Mouse (Mus musculus): ENCODE data around the gene Ndufa7.
A peak's percentile ranks its signal among the peaks of the same experiment; 100 is the strongest.
"Not testable (repeated sequence)": the region's sequence is repeated elsewhere in the genome, so short reads cannot be mapped to it uniquely, and the experiment has no call there.

Ndufa7 gene

DNA sequence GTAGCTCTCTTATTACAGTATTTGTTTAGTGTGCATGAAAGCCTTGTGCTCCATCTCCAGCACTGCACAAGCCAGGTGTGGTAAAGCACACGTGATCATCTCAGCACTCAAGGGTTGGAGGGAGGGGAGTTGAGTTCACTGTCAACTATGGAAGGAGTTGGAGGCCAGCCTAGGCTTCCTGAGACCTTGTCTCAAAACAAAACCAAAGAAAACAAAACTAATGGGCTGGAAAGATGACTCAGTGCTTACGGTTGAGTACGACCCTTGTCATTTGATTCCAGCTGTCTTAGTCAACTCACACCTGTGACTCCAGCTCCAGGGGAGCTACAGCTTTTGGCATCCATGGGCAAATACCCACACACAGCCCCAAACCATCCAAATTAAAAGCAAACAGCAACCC, 11.9 kb upstream of the Ndufa7 start:
- no peak for DNase-seq

DNA sequence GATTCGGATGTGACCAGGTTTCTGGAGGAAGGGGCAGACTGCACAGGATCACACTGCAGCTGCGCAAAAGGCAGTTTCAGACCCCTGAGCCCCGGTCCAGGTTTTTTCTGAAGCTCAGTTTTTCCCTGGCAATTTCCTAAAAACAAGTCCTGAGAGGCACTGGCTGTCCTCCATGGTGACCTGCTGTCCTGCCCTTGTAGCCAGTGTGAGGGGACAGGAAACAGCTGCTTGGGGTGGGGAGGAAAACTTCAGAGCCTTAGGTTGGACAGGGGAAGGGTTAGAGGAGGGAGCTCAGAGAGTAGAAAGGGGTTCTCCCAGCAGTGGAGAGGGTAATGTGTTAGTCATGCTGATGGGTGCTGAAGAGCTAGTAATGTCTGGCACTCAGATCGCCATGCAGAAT, 11.4 kb upstream of the Ndufa7 start:
- no peak for DNase-seq

DNA sequence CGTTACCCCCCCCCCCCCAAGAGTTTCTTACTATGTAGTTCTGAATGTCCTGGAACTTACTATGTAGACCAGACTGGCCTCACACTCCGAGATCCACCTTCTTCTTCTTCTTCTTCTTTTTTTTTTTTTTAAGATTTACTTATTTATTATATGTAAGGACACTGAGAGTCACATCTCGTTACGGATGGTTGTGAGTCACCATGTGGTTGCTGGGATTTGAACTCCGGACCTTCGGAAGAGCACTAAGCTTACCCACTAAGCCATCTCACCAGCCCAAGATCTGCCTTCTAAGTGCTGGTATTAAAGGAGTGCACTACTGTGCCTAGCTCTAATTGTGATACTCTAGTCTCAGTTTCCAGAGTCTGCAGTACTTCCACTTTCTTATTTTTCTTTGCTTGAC, 9.0 kb upstream of the Ndufa7 start:
- no peak for DNase-seq

DNA sequence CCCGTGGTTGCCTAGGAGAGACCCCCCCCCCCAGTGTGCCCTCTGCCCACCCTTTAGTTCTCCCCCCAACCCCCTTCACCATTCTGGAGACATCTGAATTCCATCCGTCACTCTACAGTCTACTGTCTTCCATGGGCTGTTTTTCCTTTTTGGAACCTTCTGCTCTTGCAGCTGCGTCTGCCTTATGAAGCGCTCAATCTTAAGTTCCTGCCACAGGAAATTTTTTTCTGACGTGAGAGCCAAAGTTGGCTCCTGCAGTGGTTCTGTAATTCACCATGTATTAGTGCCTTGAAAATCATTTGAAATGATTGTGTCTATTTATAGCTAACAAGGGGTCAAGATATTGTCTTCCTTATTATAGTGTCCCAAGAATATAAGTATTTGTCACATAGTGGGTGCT, 7.8 kb upstream of the Ndufa7 start:
- DNase-seq: no peak

DNA sequence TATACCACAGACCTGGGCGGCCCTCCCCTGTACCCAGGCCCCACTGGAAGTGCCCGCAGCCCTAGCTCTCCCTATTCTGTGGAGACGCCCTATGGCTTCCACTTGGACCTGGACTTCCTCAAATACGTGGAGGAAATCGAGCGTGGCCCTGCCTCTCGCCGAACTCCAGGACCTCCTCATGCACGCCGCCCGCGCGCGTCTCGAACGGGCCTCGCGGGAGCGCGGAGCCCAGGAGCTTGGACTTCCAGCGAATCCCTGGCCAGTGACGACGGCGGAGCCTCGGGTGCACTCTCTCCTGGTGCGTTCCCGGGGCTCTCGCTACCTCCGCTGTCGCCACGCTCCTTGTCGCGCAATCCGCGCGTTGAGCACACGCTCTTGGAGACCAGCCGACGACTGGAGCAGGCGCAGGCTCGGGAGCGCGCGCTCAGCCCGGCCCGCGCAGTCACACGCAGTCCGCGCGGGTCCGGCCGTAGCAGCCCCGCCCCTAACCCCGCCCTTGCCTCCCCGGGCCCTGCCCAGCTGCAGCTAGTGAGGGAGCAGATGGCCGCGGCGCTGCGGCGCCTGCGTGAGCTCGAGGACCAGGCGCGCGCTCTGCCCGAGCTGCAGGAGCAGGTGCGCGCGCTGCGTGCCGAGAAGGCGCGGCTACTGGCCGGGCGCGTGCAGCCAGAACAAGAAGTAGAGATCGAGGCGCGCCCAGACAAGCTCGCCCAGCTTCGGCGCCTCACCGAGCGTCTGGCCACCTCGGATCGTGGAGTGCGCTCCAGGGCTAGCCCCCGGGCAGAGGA, 7.0 kb upstream of the Ndufa7 start:
- DNase-seq: peak; percentile 90

DNA sequence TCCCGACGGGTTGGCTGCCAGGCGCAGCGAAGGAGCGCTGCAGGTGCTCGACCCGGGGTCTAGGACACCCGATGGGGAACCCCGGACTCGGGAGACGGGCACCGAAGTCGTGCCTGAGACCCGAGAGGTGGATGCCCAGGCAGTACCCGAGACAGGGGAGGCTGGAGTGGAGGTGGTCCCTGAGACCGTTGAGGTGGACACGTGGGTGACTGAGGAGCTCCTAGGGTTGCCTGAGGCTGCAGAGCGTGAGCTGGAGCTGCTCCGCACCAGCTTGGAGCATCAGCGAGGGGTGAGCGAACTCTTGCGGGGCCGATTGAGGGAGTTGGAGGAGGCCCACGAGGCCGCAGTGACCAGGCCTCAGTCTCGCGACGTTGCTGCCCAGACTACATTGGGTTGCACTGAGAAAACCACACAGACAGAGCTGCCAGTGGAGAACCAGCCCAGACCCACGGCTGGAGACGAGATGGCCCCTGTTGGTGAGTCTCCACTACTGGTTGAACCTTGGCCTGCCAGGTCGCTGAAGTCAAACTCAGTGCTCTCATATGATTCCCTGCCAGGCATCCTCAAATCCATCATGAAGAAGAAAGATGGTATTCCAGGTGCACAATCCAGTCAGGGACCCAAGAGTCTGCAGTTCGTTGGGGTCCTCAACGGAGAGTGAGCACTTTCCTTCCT, 6.3 kb upstream of the Ndufa7 start:
- no peak for DNase-seq

DNA sequence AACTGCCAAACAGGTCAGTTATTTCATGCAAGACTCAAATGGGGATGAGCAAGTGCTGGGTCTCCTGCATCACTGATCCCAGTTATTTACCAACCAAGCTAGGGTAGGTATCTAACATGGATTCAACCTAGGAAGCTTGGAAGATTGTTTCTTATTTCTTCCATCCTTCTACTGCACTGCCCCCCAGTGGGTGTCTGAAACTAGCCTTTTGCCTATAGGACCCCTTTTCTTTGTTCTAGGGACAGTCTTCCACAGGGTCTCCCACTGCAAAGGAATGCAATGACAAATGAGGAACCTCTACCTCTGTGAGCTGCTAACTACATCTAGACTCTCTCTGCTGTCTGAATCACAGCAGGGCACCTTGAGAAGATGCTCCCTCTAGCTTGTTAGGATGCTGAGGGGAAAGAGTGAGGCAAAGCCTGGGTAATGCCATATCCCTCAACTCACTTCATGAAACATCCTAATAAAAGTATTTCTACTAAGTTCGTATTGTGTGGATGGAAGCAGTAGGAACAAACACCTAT, 1.9 kb upstream of the Ndufa7 start:
- no peak for DNase-seq

DNA sequence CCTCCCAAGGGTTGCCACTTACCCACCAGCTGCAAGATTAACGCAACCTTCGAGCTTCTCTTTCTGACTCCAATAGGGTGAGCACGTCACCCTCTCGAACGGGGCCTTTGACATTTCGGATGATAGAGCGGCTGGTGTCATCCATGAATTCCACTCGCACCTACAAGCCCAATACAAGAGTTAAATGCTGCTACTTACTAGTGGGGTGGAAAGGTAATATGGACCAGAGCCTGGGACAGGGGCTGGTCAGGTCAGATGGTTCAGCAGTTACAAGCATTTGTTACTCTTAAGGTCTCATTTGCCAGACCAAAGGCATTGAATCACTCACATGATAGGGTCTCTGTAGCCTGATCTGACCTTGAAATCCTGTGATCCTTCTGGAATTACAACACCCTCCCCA, 1.2 kb upstream of the Ndufa7 start:
- not testable (repeated sequence) for DNase-seq

DNA sequence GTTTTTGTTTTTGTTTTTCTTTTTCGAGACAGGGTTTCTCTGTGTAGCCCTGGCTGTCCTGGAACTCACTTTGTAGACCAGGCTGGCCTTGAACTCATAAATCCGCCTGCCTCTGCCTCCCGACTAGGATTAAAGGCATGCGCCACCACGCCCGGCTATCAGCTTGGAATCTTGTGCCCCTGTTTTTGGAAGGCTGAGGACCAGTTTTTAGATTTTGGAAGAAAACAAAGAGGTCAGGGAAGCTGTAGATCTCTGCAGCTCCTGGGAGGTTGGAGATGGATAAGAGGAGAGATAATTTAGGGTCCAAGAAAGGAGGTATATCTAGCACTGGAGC, 592 bp downstream of the Ndufa7 start:
- not testable (repeated sequence) for DNase-seq

DNA sequence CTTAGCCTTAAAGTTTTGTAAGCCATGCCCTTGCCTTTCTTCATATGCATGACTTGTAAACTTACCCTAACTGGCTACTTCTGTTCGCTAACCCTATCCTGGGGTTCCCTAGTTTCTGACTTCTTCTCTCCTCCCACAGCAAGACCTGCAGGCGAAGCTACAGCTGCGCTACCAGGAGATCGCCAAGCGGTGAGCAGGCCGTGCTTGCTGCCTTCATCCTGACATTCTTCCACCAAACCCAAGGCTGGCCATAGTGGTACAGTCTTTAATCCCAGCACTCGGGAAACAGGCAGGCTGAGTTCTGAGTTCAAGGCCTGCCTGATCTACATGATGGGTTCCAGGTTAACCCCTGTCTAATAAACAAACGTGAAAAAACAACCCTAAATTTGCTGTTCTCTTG, 1.1 kb downstream of the Ndufa7 start:
- DNase-seq: no peak

DNA sequence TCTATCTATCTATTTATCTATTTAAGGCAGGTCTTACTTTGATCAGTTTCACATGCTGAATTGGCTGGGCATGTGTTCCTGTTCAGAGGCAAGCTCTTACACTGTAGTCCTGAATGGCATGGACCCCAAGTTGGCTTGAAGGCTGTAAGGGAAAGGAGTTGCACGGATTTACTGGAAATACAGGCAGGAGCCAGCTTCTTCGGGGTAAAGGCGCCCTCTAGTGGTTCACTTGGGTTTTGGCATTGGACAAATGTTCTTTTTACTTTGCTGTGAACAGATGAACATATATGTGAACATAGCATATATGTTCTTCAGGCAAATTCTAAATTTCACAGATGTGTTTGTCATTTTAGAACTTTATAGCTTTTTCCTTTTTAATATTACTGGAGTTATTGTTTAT, 2.5 kb downstream of the Ndufa7 start:
- peak; percentile 58 for DNase-seq

DNA sequence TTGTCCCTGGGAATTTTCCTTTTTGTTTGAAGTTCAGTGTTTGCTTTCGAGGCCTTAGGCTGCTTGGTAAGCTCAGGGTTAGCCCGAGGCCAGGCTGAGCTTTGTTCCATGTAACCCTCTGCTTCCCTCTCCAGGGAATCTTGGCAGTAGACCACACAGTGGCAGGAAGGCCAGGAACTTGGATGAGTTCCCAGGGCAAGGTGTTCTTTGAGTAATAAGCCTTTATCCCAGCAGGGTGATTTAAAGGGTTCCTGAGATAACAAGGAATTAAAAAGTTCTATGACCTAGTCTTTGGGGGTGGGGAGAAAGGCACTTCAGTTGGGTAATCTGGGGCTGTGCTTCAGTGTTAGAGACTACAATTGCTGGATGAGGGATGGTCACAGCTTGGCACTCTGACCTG, 4.5 kb downstream of the Ndufa7 start:
- DNase-seq: no peak

DNA sequence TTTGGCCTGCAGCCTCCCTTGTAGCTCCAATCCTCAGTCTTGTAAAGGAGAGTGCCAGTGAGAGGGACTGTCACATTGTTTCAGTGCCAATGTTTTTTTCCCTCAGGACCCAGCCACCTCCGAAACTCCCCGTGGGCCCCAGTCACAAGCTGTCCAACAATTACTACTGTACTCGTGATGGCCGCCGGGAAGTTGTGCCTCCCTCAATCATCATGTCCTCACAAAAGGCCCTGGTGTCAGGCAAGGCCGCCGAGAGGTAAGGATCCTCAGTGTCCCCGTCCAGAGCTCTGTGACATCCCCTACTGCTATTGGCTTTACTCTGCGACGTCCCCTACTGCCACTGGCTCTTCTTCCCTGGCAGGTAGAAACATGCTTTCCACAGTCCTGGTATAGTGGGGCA, 5.2 kb downstream of the Ndufa7 start:
- no peak for DNase-seq

DNA sequence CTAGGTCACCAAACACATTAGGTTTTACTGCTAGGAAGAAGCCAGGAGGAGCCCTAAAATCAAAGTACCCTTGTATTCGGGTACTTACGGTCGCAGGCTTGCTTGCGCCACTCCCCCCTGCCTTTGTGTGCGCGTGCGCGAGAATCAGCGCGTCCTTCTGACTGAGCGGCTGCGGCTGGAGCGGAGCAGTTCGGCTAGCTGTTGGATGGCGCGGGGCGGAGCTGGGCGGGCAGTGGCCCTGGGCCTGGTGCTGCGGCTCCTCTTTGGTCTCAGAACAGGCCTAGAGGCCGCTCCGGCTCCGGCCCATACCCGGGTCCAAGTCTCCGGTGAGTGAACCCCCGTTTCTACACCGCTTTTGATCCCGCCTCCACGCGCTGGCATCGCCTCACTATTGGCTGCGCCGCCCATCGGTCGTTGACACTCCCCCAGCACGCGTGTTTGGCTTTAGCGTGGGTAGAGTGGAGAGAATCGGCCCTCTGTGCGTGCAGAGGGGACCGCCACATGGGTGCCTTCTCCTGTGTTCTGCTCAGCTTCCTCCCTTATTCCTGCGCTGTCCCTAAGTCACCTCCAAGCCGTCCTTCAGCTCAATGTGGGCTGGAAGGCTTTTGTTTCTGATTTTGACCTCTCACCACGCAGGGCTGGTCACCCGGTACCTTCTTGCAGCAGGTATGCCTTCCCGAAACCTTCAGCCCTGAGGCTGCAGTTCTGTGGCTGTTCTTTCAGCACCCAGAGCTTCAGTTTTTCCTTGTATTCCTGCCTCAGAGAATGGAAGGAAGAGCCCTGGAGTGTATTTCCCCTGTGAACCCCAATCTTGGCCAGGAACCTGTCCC, 18.8 kb downstream of the Ndufa7 start, which contains the start of gene Cd320:
Gene Cd320, plus strand, starts transcription at position 126 of the 830 bp plus-strand sequence.
- DNase-seq: peak; percentile 92

DNA sequence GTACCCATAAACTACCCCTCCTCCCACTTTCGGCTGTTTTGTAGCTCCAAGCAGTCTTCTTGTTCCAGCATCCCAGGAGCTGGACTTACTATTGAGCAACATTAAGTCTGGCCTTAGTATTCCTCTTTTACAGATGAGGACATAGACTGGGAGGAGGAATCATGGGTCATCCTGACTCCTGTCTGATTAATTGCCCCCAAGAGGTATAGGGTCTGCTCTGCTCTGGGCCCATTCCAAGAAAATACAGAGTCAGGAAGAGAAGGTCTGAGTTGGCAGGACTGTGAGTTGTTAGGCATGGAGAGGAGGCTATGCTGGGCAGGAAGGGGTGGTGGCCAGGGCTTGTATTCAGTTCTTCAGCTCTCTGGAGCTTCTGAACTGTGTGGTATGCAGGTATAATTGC, 19.8 kb downstream of the Ndufa7 start:
- no peak for DNase-seq

DNA sequence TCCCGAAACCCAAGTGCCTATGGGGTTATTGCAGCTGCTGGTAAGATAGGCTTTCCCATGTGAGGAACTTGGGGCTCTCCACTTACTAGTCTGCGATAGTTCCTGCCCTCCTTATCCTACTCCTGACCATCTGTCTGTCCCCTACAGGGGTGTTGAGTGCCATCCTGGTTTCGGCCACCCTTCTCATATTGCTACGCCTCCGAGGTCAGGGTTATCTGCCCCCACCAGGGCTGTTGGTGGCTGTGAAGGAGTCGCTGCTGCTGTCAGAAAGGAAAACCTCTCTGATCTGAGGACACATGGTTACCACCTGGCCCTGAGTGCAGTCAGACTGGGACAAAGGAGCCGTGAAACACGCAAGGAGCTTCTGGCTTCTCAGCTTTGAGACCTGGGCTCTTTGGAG, 23.8 kb downstream of the Ndufa7 start:
- DNase-seq: no peak

DNA sequence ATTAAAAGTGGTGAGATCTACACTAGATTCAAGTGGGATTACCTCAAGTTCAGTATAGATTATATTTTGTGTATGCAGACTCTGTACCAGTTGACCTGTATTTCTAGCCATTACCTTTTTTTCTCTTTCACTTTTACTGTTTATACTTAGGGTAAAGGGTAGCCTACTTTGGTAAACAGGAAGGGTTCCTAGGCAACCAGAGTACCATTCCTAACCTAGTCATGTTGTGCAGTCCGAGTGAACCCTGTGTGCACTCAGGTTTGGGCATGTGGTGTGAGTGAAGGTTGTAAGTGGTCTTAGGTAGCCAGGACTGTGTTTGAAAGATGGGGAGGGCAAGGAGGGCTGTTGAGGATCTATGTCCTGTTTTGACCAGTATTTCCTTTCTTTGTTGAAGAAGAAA, 27.0 kb downstream of the Ndufa7 start:
- DNase-seq: no peak

DNA sequence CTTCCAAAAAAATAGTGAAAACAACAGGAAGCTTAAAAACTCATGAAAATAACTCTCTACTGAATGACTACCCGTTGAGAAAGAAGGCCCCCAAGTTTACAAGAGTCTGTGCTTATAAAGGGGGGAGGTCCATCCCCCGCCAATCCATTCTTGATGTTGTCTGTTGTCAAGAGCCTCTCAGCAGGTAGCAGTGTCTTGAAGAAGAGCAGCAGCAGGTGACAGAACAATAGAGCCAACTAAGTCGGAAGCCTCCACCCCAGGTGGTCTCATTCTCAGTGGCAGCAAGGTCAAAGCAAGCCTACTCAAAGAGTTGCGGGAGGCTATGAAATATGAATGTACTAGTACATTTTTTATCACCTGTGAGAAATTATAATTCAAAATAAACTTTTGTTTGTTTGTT, 33.4 kb downstream of the Ndufa7 start:
- DNase-seq: no peak

DNA sequence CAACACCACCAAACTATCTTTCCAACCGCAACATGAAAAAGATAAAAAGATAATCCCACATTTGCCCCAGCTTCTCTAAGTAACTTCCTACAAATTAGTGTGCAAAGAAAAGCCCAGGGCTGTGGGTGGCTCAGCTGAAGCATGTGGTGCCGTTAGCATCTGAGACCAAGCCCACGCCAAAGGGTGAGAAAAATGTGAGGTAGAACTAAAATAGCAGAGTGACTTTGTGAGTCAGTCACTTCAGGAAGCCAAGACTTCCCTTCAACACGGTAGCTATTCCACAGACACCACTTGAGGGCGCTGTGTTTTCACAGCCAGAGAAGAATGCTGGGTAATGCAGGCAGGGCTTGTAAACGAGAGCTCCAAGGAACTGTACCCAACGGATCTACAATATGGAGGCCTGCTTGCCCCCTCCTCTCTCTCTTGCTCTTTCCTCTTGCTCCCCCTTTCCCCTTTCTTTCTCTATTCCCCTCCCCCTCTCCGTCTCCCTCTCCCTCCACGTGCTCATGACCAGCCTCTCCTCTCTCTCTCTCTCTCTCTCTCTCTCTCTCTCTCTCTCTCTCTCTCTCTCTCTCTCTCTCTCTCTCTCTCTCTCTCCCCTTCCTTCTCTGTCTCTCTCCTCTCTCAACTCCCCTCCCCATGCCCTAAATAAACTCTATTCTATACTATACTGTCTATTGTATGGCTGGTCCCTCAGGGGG, 41.1 kb downstream of the Ndufa7 start:
- peak; percentile 71 for DNase-seq

DNA sequence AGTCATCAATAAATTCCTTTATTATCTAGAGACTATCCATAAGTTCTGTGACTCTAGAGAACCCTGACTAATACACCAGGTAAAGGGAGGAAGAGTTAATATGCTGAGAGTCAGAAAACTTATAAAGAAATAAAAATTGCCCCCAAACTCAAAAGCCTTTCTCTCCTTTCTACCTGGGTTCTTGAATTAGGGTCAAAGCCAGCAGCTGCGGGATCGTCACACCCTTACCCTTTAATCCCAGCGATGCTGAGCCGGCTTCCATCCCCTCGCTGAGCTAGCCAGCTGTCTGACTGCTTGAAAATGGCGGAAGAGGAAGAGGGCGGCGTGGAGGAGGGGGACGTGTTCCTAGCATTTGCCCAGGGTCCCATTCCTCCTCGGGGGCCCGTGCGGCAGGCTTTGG, 49.2 kb downstream of the Ndufa7 start, which contains the start of gene Gm7029:
Gene Gm7029, plus strand, starts transcription at position 301 of the 400 bp plus-strand sequence.
- DNase-seq: not testable (repeated sequence)

DNA sequence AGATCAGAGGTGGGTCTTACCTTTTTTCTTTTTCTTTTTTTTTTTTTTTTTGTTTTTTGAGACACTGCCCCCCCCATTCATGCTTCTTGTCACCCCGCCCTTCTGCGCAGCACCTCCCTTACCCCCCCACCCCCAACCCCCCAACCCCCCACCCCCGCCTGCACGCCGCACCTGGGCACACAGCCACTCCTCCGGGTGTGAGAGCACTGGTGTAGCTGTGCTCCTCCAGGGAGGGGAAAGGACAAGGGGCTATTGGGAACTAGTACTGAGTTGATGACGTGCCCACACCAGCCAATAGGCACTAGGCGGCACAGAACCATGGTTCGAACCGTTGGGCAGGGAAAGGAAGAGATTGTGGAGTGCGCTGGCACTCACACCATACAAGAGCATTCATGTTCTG, 50.0 kb downstream of the Ndufa7 start:
- DNase-seq: no peak

DNA sequence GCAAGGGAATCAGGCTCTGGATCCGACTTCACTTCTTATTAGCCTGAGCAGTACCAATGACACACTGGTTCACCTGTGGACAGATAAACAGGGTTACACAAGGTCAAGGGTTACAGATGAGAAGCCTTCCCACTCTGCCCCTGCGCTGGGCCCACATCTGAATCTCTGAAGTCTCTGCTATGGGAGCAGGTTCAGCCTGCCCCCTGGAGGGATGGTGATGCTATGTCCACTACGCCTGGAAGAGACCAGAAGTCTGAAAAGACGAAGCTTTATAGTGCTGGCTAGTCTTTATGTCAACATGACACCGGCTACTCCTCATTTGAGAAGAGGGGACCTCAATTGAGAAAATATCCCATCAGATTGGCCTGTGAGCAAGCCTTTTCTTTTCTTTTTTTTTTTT, 51.4 kb downstream of the Ndufa7 start:
- peak; percentile 20 for DNase-seq

DNA sequence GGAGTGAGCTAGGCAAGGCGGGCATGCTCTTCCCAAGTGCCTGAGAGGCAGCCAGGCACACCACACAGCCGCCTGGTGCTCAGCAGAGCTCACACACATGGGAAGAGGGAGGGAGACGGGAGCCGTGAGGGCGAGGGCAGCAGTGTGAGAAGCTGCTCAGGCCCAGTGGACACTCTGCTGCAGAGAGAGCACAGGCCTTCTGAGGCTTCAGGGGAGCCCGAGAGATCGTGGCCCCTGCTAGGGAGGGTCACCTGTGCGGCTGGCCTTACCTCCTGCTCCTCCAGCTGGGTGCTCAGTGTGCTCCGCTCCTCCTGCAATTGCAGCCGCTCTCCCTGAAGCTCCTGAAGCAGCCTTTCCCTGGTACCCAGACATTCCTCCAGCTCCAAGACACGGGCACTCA, 59.9 kb downstream of the Ndufa7 start:
- not testable (repeated sequence) for DNase-seq

Measured in right cerebral cortex, postnatal 14 days (tissue).